ENCODE assay signal across 21 mouse cellular contexts in genomic region chr10:4522116-4522515, GRCm38 (mm10). TPM values are rescaled to one million over a fixed set of nuclear protein-coding genes. Genes with fewer than 3 reads are reported as not detected.
DNase-seq lines count a peak whose midpoint lies in the region; ATAC-seq and TF ChIP-seq lines count a peak whose summit lies in the region.
"Had no signal": no experiment of that assay in that cellular context is flagged by ENCODE, and none has a peak within 500 bp of the region (broad histone marks: within the 10 kb centered on the region; RNA-seq: fewer than 3 reads in every experiment).

No protein-coding gene starts in this region.

- CTCF ChIA-PET in Patski (lab: Charles Lee), result no interaction called here

- H3K27ac ChIP-seq in liver, postnatal 0 days (ENCODE audit: low read depth), result no peak overlapping the region
- H3K27ac ChIP-seq in liver, embryonic 12.5 days, result no peak overlapping the region
- no peak overlapping the region for H3K27ac ChIP-seq in CH12.LX (ENCODE audit: insufficient read depth, low read depth)
- H3K27ac ChIP-seq in forebrain, embryonic 10.5 days, result no peak overlapping the region
- H3K27ac ChIP-seq: limb, embryonic 15.5 days; neural tube, embryonic 12.5 days had no signal

- TF ChIP-seq POLR2A in CH12.LX (IDR thresholded peaks at IDR 0.05; ENCODE audit: low read depth, low read length), result no peak

- in situ Hi-C loops in CH12.LX (cut with MboI; ENCODE audit: low pct_ligation_motif_present, low pct_unique_long_range_greater_than_20kb, low sequenced_read_pairs), result no loop called here
- in situ Hi-C loops in Patski (cut with MboI; ENCODE audit: low pct_unique_long_range_greater_than_20kb), result no loop called here

- no peak for ATAC-seq in liver, postnatal 0 days
- no peak for ATAC-seq in liver, embryonic 12.5 days
- no peak for ATAC-seq in Patski
- ATAC-seq in megakaryocyte-erythroid progenitor cell, adult 5-6 weeks (replicated peaks; ENCODE audit: low FRiP score, low TSS enrichment, poor library complexity, severe bottlenecking), result 0 out of 2 replicates have a peak, but pooled peaks have one; percentile 50
- ATAC-seq: hindbrain, embryonic 16.5 days had no signal

- no peak for DNase-seq in liver, postnatal 0 days
- DNase-seq in CH12.LX (ENCODE audit: extremely low read depth) (peak; percentile 15), Patski (ENCODE audit: low read depth, low spot score) (no peak)
- no peak for DNase-seq in urinary bladder, postnatal 14 days (ENCODE audit: low spot score)
- DNase-seq in forebrain, embryonic 10.5 days (ENCODE audit: extremely low spot score, low spot score), result no peak
- DNase-seq in cerebellum, adult 11-12 months, result no peak
- DNase-seq: adrenal gland, postnatal 10 days; cerebellum, adult 11 months; cerebellum, postnatal 36 days; gastrocnemius, postnatal 14 days; heart, postnatal 14 days; kidney, adult 8-10 months; kidney, postnatal 4 days; right cerebral cortex, postnatal 14 days; thymus, postnatal 25 days had no signal

- no peak overlapping the region for H3K4me2 ChIP-seq in liver, postnatal 0 days (ENCODE audit: low read depth, low read length)
- no peak overlapping the region for H3K4me2 ChIP-seq in liver, embryonic 12.5 days
- no peak overlapping the region for H3K4me2 ChIP-seq in CH12.LX (ENCODE audit: insufficient read depth, low read depth, poor library complexity, severe bottlenecking)
- H3K4me2 ChIP-seq: heart, embryonic 11.5 days; limb, embryonic 15.5 days; neural tube, embryonic 12.5 days had no signal

- no peaks in the 10 kb centered on the region for H3K9me3 ChIP-seq in liver, postnatal 0 days (ENCODE audit: low read length)
- no peaks in the 10 kb centered on the region for H3K9me3 ChIP-seq in liver, embryonic 12.5 days (replicated peaks)
- H3K9me3 ChIP-seq in CH12.LX (replicated peaks; ENCODE audit: low read length), result peaks cover 5% of the 10 kb centered on the region
- H3K9me3 ChIP-seq in forebrain, embryonic 10.5 days, result peaks cover 4% of the 10 kb centered on the region; the same call in 1 of the 2 replicates
- H3K9me3 ChIP-seq: limb, embryonic 15.5 days; neural tube, embryonic 12.5 days had no signal

- peak; percentile 30; the same call in 1 of the 2 replicates for TF ChIP-seq CTCF in liver, postnatal 0 days (IDR thresholded peaks at IDR 0.05; ENCODE audit: low read depth)
- TF ChIP-seq CTCF in CH12.LX (conservative IDR thresholded peaks at IDR 0.05 in 1 of 2, IDR thresholded peaks at IDR 0.05 in 1 of 2; ENCODE audit: low read depth in 2 of 2, low read length in 2 of 2) (peak in 1 of 2 experiments; percentile 24; a peak in 1 of 4 replicates), Patski (IDR thresholded peaks at IDR 0.05) (peak; percentile 26)

- H3K27me3 ChIP-seq in liver, postnatal 0 days (ENCODE audit: insufficient read depth, low read length), result no peaks in the 10 kb centered on the region
- H3K27me3 ChIP-seq in liver, embryonic 12.5 days (replicated peaks), result no peaks in the 10 kb centered on the region
- H3K27me3 ChIP-seq in CH12.LX (replicated peaks) (no peaks in the 10 kb centered on the region), Patski (no peaks in the 10 kb centered on the region)
- H3K27me3 ChIP-seq in forebrain, embryonic 10.5 days (ENCODE audit: poor library complexity, severe bottlenecking), result no peaks in the 10 kb centered on the region
- H3K27me3 ChIP-seq: limb, embryonic 15.5 days; neural tube, embryonic 12.5 days had no signal

- H3K4me1 ChIP-seq in liver, postnatal 0 days (ENCODE audit: insufficient read depth), result no peaks in the 10 kb centered on the region
- H3K4me1 ChIP-seq in liver, embryonic 12.5 days, result no peaks in the 10 kb centered on the region
- H3K4me1 ChIP-seq in CH12.LX (ENCODE audit: control insufficient read depth in 1 of 2, insufficient read depth in 2 of 2), result peaks cover 5 to 12% of the 10 kb centered on the region in 2 experiments; a peak in 3 of 4 replicates
- no peaks in the 10 kb centered on the region for H3K4me1 ChIP-seq in forebrain, embryonic 10.5 days
- H3K4me1 ChIP-seq: limb, embryonic 15.5 days; neural tube, embryonic 12.5 days had no signal

- H3K4me3 ChIP-seq in liver, postnatal 0 days (ENCODE audit: low read depth, low read length), result no peak overlapping the region
- H3K4me3 ChIP-seq in liver, embryonic 12.5 days, result no peak overlapping the region
- no peak overlapping the region for H3K4me3 ChIP-seq in CH12.LX (replicated peaks in 1 of 3; ENCODE audit: low read depth in 2 of 3, low read length in 2 of 3, poor library complexity in 1 of 3)
- no peak overlapping the region for H3K4me3 ChIP-seq in forebrain, embryonic 10.5 days
- H3K4me3 ChIP-seq: limb, embryonic 15.5 days; neural tube, embryonic 12.5 days had no signal

- WGBS in liver, postnatal 0 days (ENCODE audit: insufficient replicate concordance), result 81% methylated on average over 3 of the region's 3 CpGs
- WGBS in liver, embryonic 12.5 days (ENCODE audit: insufficient replicate concordance), result 73% methylated on average over 3 of the region's 3 CpGs
- WGBS in forebrain, embryonic 10.5 days, result 89% methylated on average over 3 of the region's 3 CpGs

- peak; percentile 4 for TF ChIP-seq RAD21 in CH12.LX (IDR thresholded peaks at IDR 0.05; ENCODE audit: low read depth, low read length)

- dilution Hi-C loops in CH12.LX (cut with MboI; ENCODE audit: extremely low pct_ligation_motif_present, extremely low pct_unique_long_range_greater_than_20kb, low sequenced_read_pairs), result no loop called here

- TF ChIP-seq EP300 in liver, postnatal 0 days (IDR thresholded peaks at IDR 0.05; ENCODE audit: low read depth), result no peak
- TF ChIP-seq EP300 in CH12.LX (IDR thresholded peaks at IDR 0.05; ENCODE audit: low read length), result no peak

- H3K36me3 ChIP-seq in liver, postnatal 0 days (replicated peaks; ENCODE audit: insufficient read depth, low read length), result no peaks in the 10 kb centered on the region
- H3K36me3 ChIP-seq in liver, embryonic 12.5 days, result no peaks in the 10 kb centered on the region
- no peaks in the 10 kb centered on the region for H3K36me3 ChIP-seq in CH12.LX (replicated peaks in 1 of 2; ENCODE audit: control insufficient read depth in 1 of 2, insufficient read depth in 1 of 2, low read length in 1 of 2)
- no peaks in the 10 kb centered on the region for H3K36me3 ChIP-seq in forebrain, embryonic 10.5 days (replicated peaks)
- H3K36me3 ChIP-seq: limb, embryonic 15.5 days; neural tube, embryonic 12.5 days had no signal

- H3K9ac ChIP-seq in liver, postnatal 0 days (replicated peaks), result no peak overlapping the region
- H3K9ac ChIP-seq in liver, embryonic 12.5 days, result no peak overlapping the region
- H3K9ac ChIP-seq in CH12.LX (ENCODE audit: insufficient read depth, low read depth), result no peak overlapping the region
- H3K9ac ChIP-seq: limb, embryonic 15.5 days; neural tube, embryonic 12.5 days had no signal

- no peaks in the 10 kb centered on the region for H3K79me2 ChIP-seq in CH12.LX (replicated peaks; ENCODE audit: control insufficient read depth, extremely low read depth, insufficient read depth, poor library complexity, severe bottlenecking)

- POLR2A ChIA-PET in Patski (lab: Charles Lee), result no interaction called here

TF ChIP-seq in CH12.LX, 34 proteins besides CTCF, POLR2A, EP300 and RAD21:
- TF ChIP-seq SMC3 (IDR thresholded peaks at IDR 0.05; ENCODE audit: low read depth, low read length) (peak; percentile 18; the same call in 1 of the 2 replicates), GABPA (IDR thresholded peaks at IDR 0.05; ENCODE audit: insufficient replicate concordance, low read depth, low read length) (no peak)

RNA-seq across cellular contexts. Expression of gene Ccdc170, which starts 39.8 kb away (rescaled TPM):
- not detected in 2 replicates for polyA plus RNA-seq in liver, postnatal 0 days (2015; fragmentation: Nextera tagmentation; extraction: Ambion mirVana)
- polyA plus RNA-seq in liver, embryonic 12.5 days (2016; fragmentation: Nextera tagmentation; extraction: Ambion mirVana), result 0.07 TPM in 1 of 2 replicates, not detected in the other
- total RNA-seq in CH12.LX (2012; rRNA removed), result not detected in 2 replicates
- total RNA-seq in CH12.LX (2014; rRNA removed), result not detected in 2 replicates
- polyA plus RNA-seq in CH12.LX (2012; ENCODE audit: insufficient read length, low read depth), result not detected in 2 replicates
- polyA plus RNA-seq in Patski (2021), result 0.37 TPM
- not detected in 2 replicates for total RNA-seq in megakaryocyte-erythroid progenitor cell, adult 5-6 weeks (2014; fragmentation: Nextera tagmentation)
- not detected in 2 replicates for total RNA-seq in megakaryocyte-erythroid progenitor cell, adult 5-6 weeks (2017)
- not detected in 2 replicates for polyA plus RNA-seq in forebrain, embryonic 10.5 days (2016; fragmentation: Nextera tagmentation; extraction: Ambion mirVana)
- polyA plus RNA-seq: heart, embryonic 11.5 days had no signal
